Mouse (Mus musculus): Measurements from ENCODE around the gene Pard3. TPM values are rescaled to one million over a fixed set of nuclear protein-coding genes. Genes with fewer than 3 reads are reported as not detected.
A peak's percentile ranks its signal among the peaks of the same experiment; 100 is the strongest.

Pard3 gene
- polyA plus RNA-seq, 1 experiment from 2014 or later, result 25.2 TPM

GRCm38 (mm10) chr8:127464300-127464699 lies 400.6 kb downstream of the Pard3 start:
- Histone ChIP-seq H3K27ac (no peak overlapping the region), H3K27me3 (ENCODE audit: insufficient read depth, poor library complexity, severe bottlenecking) (no peaks in the 10 kb centered on the region), H3K4me3 (no peak overlapping the region), H3K36me3 (peaks cover 5% of the 10 kb centered on the region; the same call in 1 of the 2 replicates), H3K4me1 (no peaks in the 10 kb centered on the region), H3K9me3 (no peaks in the 10 kb centered on the region)
- DNase-seq (ENCODE audit: low spot score), result no peak
- 90% methylated on average over 1 of the region's 1 CpGs for WGBS

- H3K4me1 ChIP-seq, result peaks cover 9% of the 10 kb centered on the region
- no peak overlapping the region for H3K4me3 ChIP-seq
- peaks cover 8% of the 10 kb centered on the region; the same call in 1 of the 2 replicates for H3K36me3 ChIP-seq
- H3K27me3 ChIP-seq (ENCODE audit: insufficient read depth, poor library complexity, severe bottlenecking), result no peaks in the 10 kb centered on the region
- 16% methylated on average over 2 of the region's 2 CpGs for WGBS
- H3K27ac ChIP-seq, result no peak overlapping the region
- peak; percentile 86 for DNase-seq (ENCODE audit: low spot score)
- no peaks in the 10 kb centered on the region for H3K9me3 ChIP-seq
Observed at GRCm38 (mm10) chr8:127472204-127472603, 408.5 kb downstream of the Pard3 start.

- DNase-seq (ENCODE audit: low spot score), result no peak
- no peaks in the 10 kb centered on the region for H3K9me3 ChIP-seq
- no peak overlapping the region for H3K4me3 ChIP-seq
- H3K27me3 ChIP-seq (ENCODE audit: insufficient read depth, poor library complexity, severe bottlenecking), result no peaks in the 10 kb centered on the region
- H3K36me3 ChIP-seq, result no peaks in the 10 kb centered on the region; the same call in 1 of the 2 replicates
- WGBS, result 58% methylated on average over 2 of the region's 2 CpGs
- H3K27ac ChIP-seq, result no peak overlapping the region
- no peaks in the 10 kb centered on the region for H3K4me1 ChIP-seq
Observed at GRCm38 (mm10) chr8:127480003-127480402, 416.3 kb downstream of the Pard3 start.

- Histone ChIP-seq H3K27ac (no peak overlapping the region), H3K36me3 (no peaks in the 10 kb centered on the region), H3K4me1 (no peaks in the 10 kb centered on the region), H3K4me3 (no peak overlapping the region), H3K9me3 (no peaks in the 10 kb centered on the region), H3K27me3 (ENCODE audit: insufficient read depth, poor library complexity, severe bottlenecking) (no peaks in the 10 kb centered on the region)
- DNase-seq (ENCODE audit: low spot score), result no peak
- 83% methylated on average over 5 of the region's 5 CpGs for WGBS
Observed at GRCm38 (mm10) chr8:127485618-127486017, 421.9 kb downstream of the Pard3 start.

GRCm38 (mm10) chr8:127491963-127492362 lies 428.3 kb downstream of the Pard3 start:
- WGBS, result 87% methylated on average over 6 of the region's 6 CpGs
- H3K36me3 ChIP-seq, result no peaks in the 10 kb centered on the region

GRCm38 (mm10) chr8:127495226-127495780 lies 431.6 kb downstream of the Pard3 start:
- no peak overlapping the region for H3K27ac ChIP-seq
- no peak for DNase-seq (ENCODE audit: low spot score)
- H3K4me1 ChIP-seq, result 0 out of 2 replicates have a peak, but pooled peaks cover 7% of the 10 kb centered on the region
- H3K27me3 ChIP-seq (ENCODE audit: insufficient read depth, poor library complexity, severe bottlenecking), result no peaks in the 10 kb centered on the region
- H3K36me3 ChIP-seq, result no peaks in the 10 kb centered on the region
- H3K4me3 ChIP-seq, result no peak overlapping the region
- no peaks in the 10 kb centered on the region for H3K9me3 ChIP-seq
- WGBS, result 72% methylated on average over 4 of the region's 4 CpGs

More at GRCm38 (mm10) chr8:127491963-127492362, 428.3 kb downstream of the Pard3 start:
- no peaks in the 10 kb centered on the region for H3K27me3 ChIP-seq (ENCODE audit: insufficient read depth, poor library complexity, severe bottlenecking)
- DNase-seq (ENCODE audit: low spot score), result no peak
- no peaks in the 10 kb centered on the region for H3K9me3 ChIP-seq
- no peak overlapping the region for H3K27ac ChIP-seq
- no peak overlapping the region for H3K4me3 ChIP-seq
- H3K4me1 ChIP-seq, result no peaks in the 10 kb centered on the region

- WGBS, result 68% methylated on average over 13 of the region's 13 CpGs
- DNase-seq (ENCODE audit: low spot score), result no peak
- Histone ChIP-seq H3K27ac (no peak overlapping the region), H3K9me3 (no peaks in the 10 kb centered on the region), H3K27me3 (ENCODE audit: insufficient read depth, poor library complexity, severe bottlenecking) (no peaks in the 10 kb centered on the region), H3K36me3 (no peaks in the 10 kb centered on the region), H3K4me3 (no peak overlapping the region), H3K4me1 (peaks cover 29% of the 10 kb centered on the region; the same call in 1 of the 2 replicates)
Observed at GRCm38 (mm10) chr8:127498997-127499719, 435.5 kb downstream of the Pard3 start.

GRCm38 (mm10) chr8:127499720-127500114 lies 436.0 kb downstream of the Pard3 start:
- WGBS, result 64% methylated on average over 13 of the region's 13 CpGs

GRCm38 (mm10) chr8:127500206-127500605 lies 436.5 kb downstream of the Pard3 start:
- no peak overlapping the region for H3K4me3 ChIP-seq
- WGBS, result 49% methylated on average over 7 of the region's 7 CpGs

More at GRCm38 (mm10) chr8:127499720-127500114, 436.0 kb downstream of the Pard3 start:
- no peak for DNase-seq (ENCODE audit: low spot score)
- H3K27ac ChIP-seq, result no peak overlapping the region
- H3K27me3 ChIP-seq (ENCODE audit: insufficient read depth, poor library complexity, severe bottlenecking), result no peaks in the 10 kb centered on the region
- H3K9me3 ChIP-seq, result no peaks in the 10 kb centered on the region
- H3K4me1 ChIP-seq, result peaks cover 29% of the 10 kb centered on the region; the same call in 1 of the 2 replicates
- no peak overlapping the region for H3K4me3 ChIP-seq
- no peaks in the 10 kb centered on the region for H3K36me3 ChIP-seq

GRCm38 (mm10) chr8:127501756-127502155 lies 438.1 kb downstream of the Pard3 start:
- no peaks in the 10 kb centered on the region for H3K27me3 ChIP-seq (ENCODE audit: insufficient read depth, poor library complexity, severe bottlenecking)
- peaks cover 29% of the 10 kb centered on the region; the same call in 1 of the 2 replicates for H3K4me1 ChIP-seq
- no peak overlapping the region for H3K27ac ChIP-seq
- no peaks in the 10 kb centered on the region for H3K36me3 ChIP-seq
- 80% methylated on average over 1 of the region's 1 CpGs for WGBS
- no peak for DNase-seq (ENCODE audit: low spot score)
- H3K4me3 ChIP-seq, result no peak overlapping the region
- no peaks in the 10 kb centered on the region for H3K9me3 ChIP-seq

More at GRCm38 (mm10) chr8:127500206-127500605, 436.5 kb downstream of the Pard3 start:
- Histone ChIP-seq H3K4me1 (peaks cover 29% of the 10 kb centered on the region; the same call in 1 of the 2 replicates), H3K27ac (no peak overlapping the region), H3K36me3 (no peaks in the 10 kb centered on the region), H3K9me3 (no peaks in the 10 kb centered on the region), H3K27me3 (ENCODE audit: insufficient read depth, poor library complexity, severe bottlenecking) (no peaks in the 10 kb centered on the region)
- DNase-seq (ENCODE audit: low spot score), result no peak

- Histone ChIP-seq H3K36me3 (no peaks in the 10 kb centered on the region), H3K4me1 (peaks cover 22% of the 10 kb centered on the region; the same call in 1 of the 2 replicates), H3K9me3 (no peaks in the 10 kb centered on the region), H3K27ac (no peak overlapping the region), H3K27me3 (ENCODE audit: insufficient read depth, poor library complexity, severe bottlenecking) (no peaks in the 10 kb centered on the region), H3K4me3 (no peak overlapping the region)
- WGBS, result 77% methylated on average over 1 of the region's 1 CpGs
- no peak for DNase-seq (ENCODE audit: low spot score)
Observed at GRCm38 (mm10) chr8:127505286-127505685, 441.6 kb downstream of the Pard3 start.

- 90% methylated on average over 1 of the region's 1 CpGs for WGBS
Observed at GRCm38 (mm10) chr8:127506336-127506735, 442.6 kb downstream of the Pard3 start.

GRCm38 (mm10) chr8:127511341-127511740 lies 447.6 kb downstream of the Pard3 start:
- H3K4me1 ChIP-seq, result peaks cover 18% of the 10 kb centered on the region
- peak; percentile 59 for DNase-seq (ENCODE audit: low spot score)
- no peaks in the 10 kb centered on the region for H3K27me3 ChIP-seq (ENCODE audit: insufficient read depth, poor library complexity, severe bottlenecking)
- 0 out of 2 replicates have a peak overlapping the region, but pooled peaks have one; percentile 36 for H3K27ac ChIP-seq
- H3K9me3 ChIP-seq, result no peaks in the 10 kb centered on the region
- H3K4me3 ChIP-seq, result no peak overlapping the region
- no peaks in the 10 kb centered on the region for H3K36me3 ChIP-seq
- WGBS, result 85% methylated on average over 1 of the region's 1 CpGs

More at GRCm38 (mm10) chr8:127506336-127506735, 442.6 kb downstream of the Pard3 start:
- Histone ChIP-seq H3K27me3 (ENCODE audit: insufficient read depth, poor library complexity, severe bottlenecking) (no peaks in the 10 kb centered on the region), H3K9me3 (no peaks in the 10 kb centered on the region), H3K4me1 (peaks cover 13% of the 10 kb centered on the region; the same call in 1 of the 2 replicates), H3K4me3 (no peak overlapping the region), H3K36me3 (no peaks in the 10 kb centered on the region), H3K27ac (no peak overlapping the region)
- no peak for DNase-seq (ENCODE audit: low spot score)
